Mouse (Mus musculus) kidney, postnatal 10 days (tissue): ENCODE results near the gene Slc16a5.
"Not testable (repeated sequence)": the region's sequence is repeated elsewhere in the genome, so short reads cannot be mapped to it uniquely, and the experiment has no call there.

Experiments used
- DNase-seq: peaks from one replicate; pipeline ENCODE4 v3.0.0; 2021; ENCODE audit warnings: mixed read lengths

Slc16a5 gene

DNA sequence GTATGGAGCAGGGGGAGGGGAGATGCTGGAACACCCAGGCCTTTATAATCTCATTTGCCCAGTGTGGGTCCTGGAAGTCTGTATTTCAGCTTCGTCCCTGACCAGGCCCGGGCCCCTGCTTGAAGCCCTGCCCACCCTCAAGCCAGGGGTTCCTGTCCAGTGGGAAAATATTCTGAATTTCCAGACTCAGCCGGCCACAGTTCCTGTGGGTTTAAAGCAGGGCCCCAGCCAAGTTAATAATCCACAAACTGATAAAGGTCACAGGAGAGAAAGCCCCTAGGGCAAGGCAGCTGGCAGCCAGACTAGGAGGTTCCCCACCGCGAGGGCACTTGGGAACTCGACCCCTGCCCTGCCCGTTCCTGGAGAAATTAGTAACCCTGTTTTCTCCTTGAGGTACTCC is 13.3 kb upstream of the Slc16a5 start:
- DNase-seq, result peak; percentile 79

DNA sequence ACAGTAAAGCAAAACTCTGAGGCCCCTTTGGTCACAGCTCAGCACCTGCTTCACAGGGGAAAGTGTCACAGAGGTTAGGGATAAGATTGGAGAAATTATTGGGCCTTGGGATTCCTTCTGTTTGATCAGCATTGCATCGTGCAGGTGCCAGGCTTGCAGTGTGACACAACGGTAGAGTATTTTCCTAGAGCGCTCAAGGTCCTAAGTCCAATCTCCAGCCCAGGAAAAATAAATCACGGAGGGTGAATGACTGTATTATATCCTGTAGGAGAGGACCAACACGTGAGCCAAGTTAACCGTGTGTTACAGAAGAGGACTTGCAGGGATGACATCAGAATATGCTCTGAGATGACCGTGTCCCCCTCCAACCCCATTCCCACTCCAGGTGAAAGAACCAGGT is 12.1 kb upstream of the Slc16a5 start:
- DNase-seq, result no peak

DNA sequence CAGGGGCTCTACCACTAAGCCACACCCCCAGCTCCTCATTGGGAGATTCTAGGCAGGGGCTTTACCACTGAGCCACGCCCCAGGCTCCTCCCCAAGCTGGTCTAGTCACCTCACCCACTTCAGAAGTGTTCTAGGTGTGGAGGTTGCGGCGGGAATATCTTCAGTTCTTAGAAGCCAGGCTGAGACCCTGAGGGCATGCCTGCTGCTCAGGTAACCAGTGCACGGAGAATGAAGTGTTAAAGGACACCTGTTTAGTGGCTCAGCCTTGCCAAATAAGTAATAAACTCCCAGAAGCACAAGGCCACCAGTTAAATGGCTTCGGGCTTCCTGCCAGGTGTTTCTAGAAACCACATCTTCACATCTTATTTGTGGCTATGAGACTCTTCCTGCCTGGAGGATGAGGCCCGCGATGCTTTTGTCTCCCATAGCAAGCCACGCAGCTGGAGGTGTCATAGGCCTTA is 10.5 kb upstream of the Slc16a5 start:
- no peak for DNase-seq

DNA sequence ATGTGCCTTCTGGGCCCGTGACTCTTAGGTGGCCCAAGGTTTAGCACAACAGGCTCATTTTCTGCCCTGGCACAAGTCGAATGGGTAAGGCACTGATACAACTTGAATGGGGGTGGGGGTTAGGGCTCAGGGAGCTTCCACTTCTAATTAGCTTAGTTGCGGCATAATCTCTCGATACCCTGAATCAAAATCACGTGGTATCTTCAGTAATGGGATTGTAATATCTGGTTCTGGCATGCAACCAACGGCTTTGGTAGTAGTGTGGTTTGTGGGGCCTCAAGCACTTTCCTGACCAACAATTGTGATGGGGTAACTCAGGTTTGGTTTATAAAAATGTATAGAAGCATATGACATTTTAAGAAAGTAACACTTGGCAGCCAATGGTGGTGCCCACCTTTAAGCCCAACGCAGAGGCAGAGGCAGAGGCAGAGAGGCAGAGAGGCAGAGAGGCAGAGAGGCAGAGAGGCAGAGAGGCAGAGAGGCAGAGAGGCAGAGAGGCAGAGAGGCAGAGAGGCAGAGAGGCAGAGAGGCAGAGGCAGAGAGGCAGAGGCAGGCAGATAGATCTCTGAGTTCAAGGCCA is 9.9 kb upstream of the Slc16a5 start:
- DNase-seq, result no peak

DNA sequence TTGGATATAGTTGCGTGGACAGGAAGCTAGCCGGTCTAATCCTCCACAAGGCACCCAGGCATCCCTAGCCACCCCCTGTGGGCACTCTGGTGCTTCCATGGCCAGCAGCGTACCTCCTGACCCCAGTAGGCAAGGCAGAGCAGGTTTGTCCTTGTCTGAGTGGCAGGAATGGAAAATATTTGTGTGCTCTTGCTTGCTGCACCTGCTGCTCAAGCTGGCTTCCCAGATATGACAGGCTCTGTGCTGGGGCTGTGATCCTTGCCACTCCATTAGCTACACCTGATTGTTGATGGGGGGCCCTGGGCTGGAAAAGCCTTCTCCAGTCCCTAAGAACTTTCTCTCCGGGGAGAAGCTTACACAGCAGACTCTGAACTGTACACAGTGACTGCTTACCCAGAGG is 9.0 kb upstream of the Slc16a5 start:
- no peak for DNase-seq

DNA sequence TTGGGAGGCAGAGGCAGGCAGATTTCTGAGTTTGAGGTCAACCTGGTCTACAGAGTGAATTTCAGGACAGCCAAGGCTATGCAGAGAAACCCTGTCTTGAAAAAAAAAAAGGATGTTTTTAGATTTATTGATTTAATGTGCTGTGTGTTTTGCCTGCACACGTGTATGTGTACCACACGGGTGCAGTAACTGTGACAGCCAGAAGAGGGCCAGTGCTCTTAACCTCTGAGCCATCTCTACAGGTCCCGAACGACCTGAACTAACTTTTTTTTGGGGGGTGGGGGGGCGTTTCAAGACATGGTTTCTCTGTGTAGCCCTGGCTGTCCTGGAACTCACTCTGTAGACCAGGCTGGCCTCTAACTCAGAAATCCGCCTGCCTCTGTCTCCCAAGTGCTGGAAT is 7.5 kb upstream of the Slc16a5 start:
- not testable (repeated sequence) for DNase-seq

DNA sequence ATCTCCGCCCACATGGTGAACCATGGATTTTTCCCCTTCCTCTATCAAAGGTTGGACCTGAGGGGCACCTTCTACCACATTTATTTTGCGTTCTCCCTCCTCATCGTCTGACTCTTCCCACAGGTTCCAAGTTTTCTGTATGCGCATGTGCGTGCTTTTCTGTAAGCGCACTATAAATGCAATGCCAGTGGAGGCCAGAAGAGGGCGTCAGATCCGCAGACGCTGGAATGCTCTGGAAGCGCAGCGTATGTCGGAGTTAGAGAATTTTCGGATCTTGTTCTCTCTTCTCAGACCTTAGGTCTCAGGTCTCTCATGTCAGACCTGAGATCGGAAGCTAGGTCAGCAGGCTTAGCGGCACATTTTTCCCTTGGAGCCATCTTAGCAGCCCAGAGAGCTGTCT is 6.7 kb upstream of the Slc16a5 start:
- DNase-seq, result no peak

DNA sequence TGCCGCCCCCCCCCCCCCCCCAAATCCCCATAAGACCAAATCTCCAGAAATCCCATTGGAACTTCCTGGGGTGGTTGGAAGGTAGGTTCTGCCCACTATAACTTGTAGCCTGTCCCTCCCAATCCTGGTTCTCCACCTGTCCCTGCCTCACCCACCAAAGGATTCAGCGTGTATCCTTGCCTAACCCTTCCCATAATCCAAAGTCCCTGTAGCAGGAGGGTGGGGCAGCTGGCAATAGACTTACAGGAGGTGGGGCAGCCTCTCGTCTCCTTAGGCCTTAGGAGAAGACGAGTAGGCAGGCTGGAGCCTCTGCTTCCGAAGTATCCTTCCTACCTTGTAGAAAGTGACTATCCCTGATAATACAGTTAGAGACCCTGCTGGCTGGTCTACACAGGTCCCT is 6.1 kb upstream of the Slc16a5 start:
- no peak for DNase-seq

DNA sequence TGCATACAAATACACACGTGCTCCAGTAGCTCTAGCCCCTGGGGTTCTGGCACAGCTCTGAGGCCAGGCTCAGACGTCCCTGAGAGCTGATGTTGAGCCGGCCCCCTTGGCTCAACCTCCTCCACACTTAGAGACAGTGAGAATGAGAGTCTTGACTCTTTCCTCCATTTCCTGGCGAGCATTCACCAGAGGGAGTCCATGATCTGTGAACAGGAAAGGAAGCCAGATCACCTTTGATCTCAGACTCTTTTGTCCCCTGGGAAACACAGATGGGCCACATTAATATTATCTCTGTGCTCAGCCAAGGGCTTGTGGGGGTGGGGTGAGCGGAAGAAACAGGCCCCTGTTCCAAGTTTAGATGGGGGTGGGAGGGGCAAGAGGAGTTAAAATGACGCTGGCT is 4.9 kb upstream of the Slc16a5 start:
- peak; percentile 80 for DNase-seq

DNA sequence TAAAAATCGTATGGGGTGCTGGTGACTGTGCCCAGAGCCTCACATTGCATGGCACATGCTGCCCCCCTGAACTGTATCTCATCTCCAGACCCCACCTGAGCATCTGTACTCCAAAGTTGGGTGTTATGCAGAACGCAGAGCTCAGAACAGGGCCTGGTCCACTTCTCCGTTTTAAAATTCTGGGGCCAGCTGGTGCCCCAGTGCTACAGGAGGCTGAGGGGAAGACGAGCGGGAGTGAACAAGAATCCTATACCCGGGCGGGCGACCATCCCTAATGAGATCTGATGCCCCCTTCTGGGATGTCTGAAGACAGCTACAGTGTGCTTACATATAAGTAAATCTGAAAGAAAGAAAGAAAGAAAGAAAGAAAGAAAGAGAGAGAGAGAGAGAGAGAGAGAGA is 1.3 kb upstream of the Slc16a5 start:
- no peak for DNase-seq

DNA sequence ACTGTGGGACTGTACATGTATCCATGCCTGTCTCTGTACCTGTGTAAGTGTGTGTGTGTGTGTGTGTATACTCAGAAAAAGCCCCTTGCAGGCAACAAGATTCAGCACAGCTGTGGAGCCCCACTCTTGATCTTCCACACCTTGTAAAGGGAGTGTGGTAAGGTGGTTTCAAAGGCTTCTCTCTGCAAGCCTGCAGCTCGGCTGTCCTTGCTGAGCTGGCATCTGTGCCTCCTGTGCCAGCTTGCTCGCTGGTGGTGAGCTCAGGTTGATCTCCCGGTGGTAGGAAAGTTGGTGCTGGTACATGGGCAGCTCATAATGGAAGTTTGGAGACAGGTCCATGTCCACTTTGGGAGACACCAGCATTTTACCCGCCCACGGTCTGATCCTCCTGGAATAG is 430 bp upstream of the Slc16a5 start:
- no peak for DNase-seq

DNA sequence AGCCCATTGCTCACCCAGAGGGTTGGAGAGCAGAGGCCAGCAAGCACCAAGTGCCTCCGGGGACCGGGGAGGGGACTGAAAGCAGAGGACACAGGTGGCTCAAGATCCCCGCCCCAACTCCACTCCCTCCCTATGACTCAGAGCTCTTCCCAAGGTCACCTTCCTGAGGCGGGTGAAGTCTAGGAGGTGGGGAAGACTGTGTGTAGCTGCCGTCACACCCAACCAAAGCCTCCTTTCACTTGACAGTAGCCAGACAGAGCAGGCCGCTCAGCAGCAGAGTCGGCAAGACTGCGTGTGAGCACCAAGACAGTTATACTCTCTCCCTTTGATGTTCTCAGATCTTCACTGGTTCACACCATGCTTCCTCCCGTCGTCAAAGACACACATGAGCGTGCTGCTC is 1.1 kb downstream of the Slc16a5 start:
- DNase-seq, result peak; percentile 56

DNA sequence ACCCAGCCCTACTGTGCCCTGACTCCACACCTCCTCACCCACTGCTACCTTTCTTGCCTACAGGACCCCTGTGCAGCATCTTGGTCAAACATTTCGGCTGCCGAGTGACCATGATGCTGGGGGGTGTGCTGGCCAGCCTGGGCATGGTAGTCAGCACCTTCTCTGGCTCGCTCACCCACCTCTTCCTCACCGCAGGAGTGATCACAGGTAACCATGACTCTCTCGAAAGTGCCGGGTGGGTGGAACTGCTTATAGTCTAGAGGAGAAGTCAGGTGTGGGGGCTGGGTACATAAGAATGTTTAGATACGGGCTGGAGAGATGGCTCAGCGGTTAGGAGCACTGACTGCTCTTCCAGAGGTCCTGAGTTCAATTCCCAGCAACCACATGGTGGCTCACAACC is 2.6 kb downstream of the Slc16a5 start:
- no peak for DNase-seq

DNA sequence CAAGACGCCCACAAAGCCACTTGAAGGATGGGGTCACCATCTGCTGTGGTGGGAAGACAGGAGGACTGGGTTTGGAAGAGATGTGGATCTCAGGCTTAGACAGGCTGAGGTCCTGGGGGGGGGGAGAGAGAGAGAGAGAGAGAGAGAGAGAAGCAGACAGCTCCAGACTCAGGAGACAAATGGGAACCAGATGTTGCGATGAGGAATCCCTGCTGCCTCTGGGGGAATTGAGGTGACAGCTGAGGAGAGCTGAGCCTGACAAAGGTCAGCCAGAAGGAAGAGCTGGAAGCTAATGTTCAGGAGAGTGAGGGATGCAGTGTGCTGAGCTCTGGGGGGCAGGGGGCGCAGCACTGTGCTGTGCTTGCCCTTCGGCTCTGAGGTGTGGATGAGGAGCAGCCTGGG is 4.9 kb downstream of the Slc16a5 start:
- DNase-seq, result no peak

DNA sequence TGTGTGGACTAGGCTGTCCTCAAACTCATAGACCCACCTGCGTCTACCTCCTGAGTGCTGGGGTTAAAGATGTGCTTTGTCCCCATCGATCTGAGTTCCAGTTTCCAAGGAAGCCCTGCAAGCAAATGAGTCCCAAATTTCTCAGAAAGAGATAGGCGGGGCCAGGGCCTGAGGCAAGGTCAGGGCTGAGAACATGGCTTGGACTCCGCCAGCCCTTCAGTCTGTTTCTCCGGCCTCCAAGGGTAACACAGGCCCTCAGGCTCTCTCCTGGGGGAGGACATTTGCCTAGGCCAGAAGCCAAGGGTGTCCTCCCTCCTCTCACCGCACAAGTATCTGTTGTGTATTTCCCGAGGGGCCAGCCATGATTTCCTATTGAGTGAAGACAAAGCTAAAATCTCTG is 9.9 kb downstream of the Slc16a5 start:
- no peak for DNase-seq

DNA sequence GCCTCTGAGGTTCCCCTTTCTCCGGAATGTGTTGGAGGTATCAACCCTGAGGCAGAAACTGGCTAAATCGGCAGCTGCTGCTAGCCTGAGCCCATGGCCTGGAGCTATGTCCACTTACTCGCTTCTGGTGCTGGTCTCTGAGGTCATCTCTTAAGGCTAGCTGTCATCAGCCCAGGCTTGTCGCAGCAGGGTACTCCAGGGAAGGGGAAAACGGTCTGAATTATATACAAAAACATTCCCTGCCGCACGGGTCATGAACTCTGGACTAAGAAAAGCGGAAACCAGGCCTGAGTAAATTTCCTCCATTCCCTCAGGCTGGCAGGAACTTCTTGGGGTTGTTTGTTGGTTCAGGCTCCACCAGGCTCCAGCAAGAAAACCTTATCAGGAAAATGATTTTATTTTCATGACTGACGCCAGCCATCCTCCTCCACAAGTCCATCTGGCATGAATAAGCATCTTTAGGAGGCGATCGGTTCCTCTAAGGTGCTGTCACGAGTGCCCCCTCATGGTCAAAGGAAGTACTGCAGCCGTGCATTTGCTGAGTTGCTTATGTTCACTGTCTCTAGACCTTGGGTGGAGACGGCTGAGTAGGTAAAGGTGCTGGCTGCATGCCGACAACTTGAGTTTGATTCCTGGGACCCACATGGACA is 11.5 kb downstream of the Slc16a5 start:
- peak; percentile 96 for DNase-seq

DNA sequence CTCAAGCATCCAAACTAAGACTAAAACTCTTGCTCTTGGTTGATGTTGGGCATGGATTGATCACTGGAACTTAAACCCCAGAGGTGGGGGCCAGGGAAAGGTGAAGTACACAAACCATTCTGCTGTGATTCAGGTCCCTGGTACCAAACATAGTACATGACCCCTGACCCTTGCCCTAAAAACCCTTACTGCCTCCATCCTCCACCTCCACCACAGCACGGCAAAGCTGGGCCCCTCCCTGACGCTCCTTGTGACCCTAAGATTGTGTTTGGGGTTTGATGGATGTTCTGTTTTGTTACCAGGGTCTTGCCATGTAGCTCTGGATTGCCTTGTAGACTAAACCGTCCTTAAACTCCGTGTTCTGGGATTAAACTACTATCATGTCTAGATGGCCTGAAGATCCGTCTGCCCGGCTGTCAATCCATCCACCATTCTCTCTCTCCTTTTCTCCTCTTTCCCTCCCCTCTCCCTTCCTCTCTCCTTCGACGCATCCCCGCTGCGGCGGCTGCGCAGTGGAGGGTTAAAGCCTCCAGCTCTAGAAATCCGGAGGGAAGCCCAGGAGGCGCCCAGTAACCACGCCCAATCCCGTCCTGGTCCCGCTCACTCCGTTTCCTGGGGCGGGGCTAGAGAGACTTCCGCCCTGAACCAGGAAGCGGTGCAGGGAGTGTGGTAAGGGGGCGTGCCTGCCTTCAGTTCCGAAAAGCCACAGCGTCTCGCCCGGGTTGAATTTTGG is 12.9 kb downstream of the Slc16a5 start, which contains the start of gene Armc7:
Gene Armc7 (plus strand): TSS at position 643 of the 733 bp plus-strand sequence.
- peak; percentile 97 for DNase-seq

DNA sequence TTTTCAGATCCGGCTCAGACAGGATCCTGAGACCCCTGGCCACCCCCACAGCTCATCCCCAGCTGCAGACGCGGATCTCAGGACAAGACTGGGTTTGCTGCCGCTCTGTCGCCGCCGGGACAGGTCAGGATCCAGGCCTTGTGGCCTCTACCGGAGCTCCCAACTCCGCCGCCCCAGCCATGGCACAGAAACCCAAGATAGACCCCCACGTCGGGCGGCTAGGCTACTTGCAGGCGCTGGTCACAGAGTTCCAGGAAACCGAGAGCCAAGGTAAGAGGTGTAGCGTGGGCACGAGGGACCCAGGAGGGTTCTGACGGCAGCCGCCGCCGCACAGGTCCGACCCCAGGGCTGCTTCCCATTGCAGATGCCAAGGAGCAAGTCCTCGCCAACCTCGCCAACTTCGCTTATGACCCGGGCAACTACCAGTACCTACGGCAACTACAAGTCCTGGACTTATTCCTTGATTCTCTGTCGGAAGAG is 13.5 kb downstream of the Slc16a5 start:
- DNase-seq, result no peak

DNA sequence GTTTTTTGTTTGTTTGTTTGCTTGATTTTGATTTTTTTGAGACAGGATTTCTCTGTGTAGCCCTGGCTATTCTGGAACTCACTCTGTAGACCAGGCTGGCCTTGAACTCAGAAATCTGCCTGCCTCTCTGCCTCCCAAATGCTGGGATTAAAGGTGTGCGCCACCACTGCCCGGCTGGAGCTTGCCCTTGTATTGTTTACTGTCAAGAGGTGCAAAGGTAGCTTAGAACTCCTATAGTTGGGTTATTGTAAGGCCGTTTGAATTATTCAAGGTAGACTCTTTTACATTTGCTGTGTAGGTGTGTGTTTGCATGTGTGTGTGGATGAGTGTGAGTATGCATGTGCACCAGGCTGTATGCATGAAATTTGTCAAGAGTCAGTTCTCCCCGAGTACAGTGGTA is 14.4 kb downstream of the Slc16a5 start:
- not testable (repeated sequence) for DNase-seq

DNA sequence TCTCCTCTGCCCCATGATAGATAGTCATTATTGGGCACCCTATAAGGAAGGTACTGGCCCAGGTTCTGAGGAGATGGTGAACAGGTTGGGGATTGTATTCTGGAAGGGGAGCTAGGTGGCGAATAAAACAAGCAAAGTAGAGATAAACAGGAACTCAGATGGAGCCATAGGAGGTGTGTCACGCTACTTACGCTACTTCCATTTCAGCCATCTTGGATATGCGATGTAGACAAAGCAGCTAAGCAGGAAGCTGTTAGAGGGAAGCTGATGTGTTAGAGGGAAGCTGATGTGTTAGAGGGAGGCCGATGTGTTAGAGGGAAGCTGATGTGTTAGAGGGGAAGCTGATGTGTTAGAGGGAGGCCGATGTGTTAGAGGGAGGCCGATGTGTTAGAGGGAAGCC is 15.1 kb downstream of the Slc16a5 start:
- not testable (repeated sequence) for DNase-seq

DNA sequence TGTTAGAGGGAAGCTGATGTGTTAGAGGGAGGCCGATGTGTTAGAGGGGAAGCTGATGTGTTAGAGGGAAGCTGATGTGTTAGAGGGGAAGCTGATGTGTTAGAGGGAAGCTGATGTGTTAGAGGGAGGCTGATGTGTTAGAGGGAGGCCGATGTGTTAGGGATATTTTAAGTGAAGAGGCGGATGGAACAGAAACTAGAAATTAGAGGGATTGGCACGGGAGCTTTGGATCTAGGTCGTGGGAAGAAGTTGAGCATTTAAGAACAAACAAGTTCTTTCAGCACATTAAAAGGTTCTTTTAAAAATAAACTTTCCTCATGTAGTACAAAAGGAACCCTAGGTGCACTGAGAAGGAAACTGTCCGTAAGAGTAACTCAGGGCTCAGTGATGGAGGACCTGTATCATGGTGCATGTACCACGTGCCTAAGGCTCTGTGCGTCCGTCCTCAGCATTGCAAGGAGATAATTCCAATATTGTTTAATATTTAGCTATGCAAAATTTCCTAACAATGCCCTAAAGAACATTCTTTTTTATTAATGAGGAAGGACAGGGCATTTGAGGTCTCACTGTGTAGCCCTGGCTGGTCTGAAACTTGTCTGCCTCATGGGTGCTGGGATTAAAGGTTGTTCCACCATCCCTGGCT is 16.1 kb downstream of the Slc16a5 start:
- DNase-seq, result no peak

DNA sequence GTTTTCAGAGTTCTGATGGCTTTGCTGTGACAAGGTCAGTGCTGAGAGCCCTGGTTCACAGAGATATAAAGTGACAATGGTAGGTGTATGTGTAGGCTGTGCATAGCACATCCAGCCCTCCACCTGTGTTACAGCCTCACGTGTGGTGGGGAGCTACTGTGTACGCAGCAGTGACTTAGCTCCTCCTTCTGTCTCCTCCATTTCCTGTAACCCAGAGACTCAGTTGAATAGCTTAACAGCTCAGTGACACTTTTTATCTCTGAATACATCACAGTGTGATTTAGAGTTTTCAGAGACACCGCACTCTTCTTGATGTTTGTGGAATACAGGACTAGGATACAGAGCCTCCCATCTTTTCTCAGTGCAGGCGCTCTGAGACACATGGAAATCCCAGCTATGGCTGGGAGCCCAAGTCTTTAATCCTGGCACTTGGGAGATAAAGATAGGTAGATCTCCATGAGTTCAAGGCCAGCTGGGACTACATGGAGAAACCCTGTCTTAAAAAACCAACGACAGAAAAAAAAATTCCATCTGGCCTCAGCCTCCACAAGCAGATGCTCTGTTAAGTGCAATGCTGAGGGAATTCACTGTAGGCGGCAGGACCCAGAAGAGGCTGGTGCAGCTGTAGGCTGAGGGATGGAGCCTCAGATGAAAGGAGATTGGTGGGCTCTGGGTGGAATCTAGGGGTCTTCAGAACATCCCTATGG is 19.4 kb downstream of the Slc16a5 start:
- DNase-seq, result no peak

DNA sequence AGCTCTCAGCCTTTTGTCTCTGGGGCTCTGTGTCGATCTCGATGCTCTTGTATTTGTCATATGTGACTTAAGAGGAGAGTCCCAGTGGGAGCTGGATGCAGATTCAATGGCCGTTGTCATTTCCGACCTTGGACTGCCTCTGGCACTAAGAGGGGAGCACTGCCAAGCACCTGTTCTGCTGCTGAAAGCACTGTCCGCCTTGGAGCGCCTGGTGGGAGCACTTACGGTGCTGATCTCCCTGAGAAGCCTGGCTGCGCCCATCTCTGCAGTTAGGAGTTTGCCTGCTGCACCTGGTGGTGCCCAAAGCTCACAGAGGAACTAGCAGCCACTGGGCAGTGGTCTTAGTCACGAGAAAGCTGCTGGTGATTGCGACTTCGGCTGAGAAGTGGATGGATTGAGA is 21.0 kb downstream of the Slc16a5 start:
- DNase-seq, result no peak
